Mouse (Mus musculus) neural tube, embryonic 12.5 days (tissue): Measurements from ENCODE around the gene Sit1. TPM values are rescaled to one million over a fixed set of nuclear protein-coding genes. Genes with fewer than 3 reads are reported as not detected.

Experiments
- ATAC-seq: fragments of 200-750 bp; cut with Nextera tagmentation; 2 replicates; pipeline ENCODE4 v1.8.0; 2017; ENCODE audit warnings: low read depth, mild to moderate bottlenecking, moderate TSS enrichment, moderate library complexity; ENCODE audit not compliant: low FRiP score
- H3K27ac ChIP-seq: fragments of 300-500 bp; sonication (generic); 2 replicates; pipeline ENCODE4 v1.5.1; 2016
- H3K27me3 ChIP-seq: fragments of 300-500 bp; sonication (generic); replicated peaks from 2 replicates; pipeline ENCODE4 v1.6.1; 2016; ENCODE audit warnings: mild to moderate bottlenecking
- H3K36me3 ChIP-seq: fragments of 300-500 bp; sonication (generic); 2 replicates; pipeline ENCODE4 v1.6.1; 2016; ENCODE audit warnings: mild to moderate bottlenecking
- H3K4me1 ChIP-seq: fragments of 300-500 bp; sonication (generic); 2 replicates; pipeline ENCODE4 v1.6.1; 2016
- H3K4me2 ChIP-seq: fragments of 300-500 bp; sonication (generic); replicated peaks from 2 replicates; pipeline ENCODE4 v1.6.1; 2016; ENCODE audit warnings: mild to moderate bottlenecking
- H3K4me3 ChIP-seq: fragments of 300-500 bp; sonication (generic); 2 replicates; pipeline ENCODE4 v1.5.1; 2016
- H3K9ac ChIP-seq: fragments of 300-500 bp; sonication (generic); 2 replicates; pipeline ENCODE4 v1.6.1; 2016; ENCODE audit warnings: mild to moderate bottlenecking
- H3K9me3 ChIP-seq: fragments of 300-500 bp; sonication (generic); 2 replicates; pipeline ENCODE4 v1.6.1; 2016; ENCODE audit warnings: mild to moderate bottlenecking
- WGBS: fragments of 180-500 bp; shearing (Covaris S2); methylation state at CpG from one replicate; pipeline ENCODE4 v1.1.7; 2016; 5-methylcytosine and 5-hydroxymethylcytosine counted together
- polyA plus RNA-seq: library from polyadenylated mRNA; unstranded; fragments of >200 nt; fragmentation: Nextera tagmentation; extraction: Ambion mirVana; gene quantifications from 2 replicates; pipeline ENCODE4 v1.2.1, GENCODE M21; 2016

The Sit1 gene
- polyA plus RNA-seq, 1 experiment from 2014 or later = not detected

- 78% methylated on average over 19 of the region's 19 CpGs for WGBS
- no peak overlapping the region for H3K27ac ChIP-seq
- no peaks in the 10 kb centered on the region for H3K36me3 ChIP-seq
- H3K27me3 ChIP-seq = peaks cover 26% of the 10 kb centered on the region
- no peak overlapping the region for H3K9ac ChIP-seq
- peaks cover 17% of the 10 kb centered on the region for H3K4me1 ChIP-seq
- H3K9me3 ChIP-seq = no peaks in the 10 kb centered on the region
- no peak for ATAC-seq
- no peak overlapping the region for H3K4me2 ChIP-seq
- no peak overlapping the region for H3K4me3 ChIP-seq
These were observed 28.3 kb upstream of the Sit1 start for GRCm38 (mm10) chr4:43511675-43512454.

DNA sequence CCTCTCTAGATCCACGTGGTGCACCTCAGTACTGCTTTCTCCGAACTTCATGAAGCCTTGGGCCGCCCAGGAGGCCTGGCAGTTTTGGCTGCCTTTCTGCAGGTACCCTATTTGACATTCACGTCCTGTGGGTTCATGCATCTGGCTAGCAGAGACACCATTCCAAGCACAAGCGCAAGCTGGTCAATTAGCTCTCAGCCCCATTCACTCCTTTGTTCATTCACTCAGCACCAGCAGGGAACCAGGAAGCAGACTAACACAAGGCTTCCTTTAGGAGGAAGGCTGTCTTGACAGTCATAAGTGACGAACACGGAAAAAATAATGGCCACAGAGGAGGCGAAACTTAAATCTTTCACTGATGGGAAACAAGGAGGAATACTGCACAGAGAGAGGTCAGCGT is 25.6 kb upstream of the Sit1 start:
- WGBS = 18% methylated on average over 9 of the region's 9 CpGs
- peak overlapping the region; percentile 59 for H3K4me2 ChIP-seq
- H3K9ac ChIP-seq = no peak overlapping the region
- H3K4me3 ChIP-seq = peak overlapping the region; percentile 23; the same call in 1 of the 2 replicates
- peaks cover 17% of the 10 kb centered on the region for H3K4me1 ChIP-seq
- no peak for ATAC-seq
- H3K9me3 ChIP-seq = no peaks in the 10 kb centered on the region
- no peaks in the 10 kb centered on the region for H3K36me3 ChIP-seq
- H3K27ac ChIP-seq = no peak overlapping the region
- H3K27me3 ChIP-seq = peaks cover 31% of the 10 kb centered on the region

- no peak overlapping the region for H3K27ac ChIP-seq
- peak overlapping the region; percentile 59 for H3K4me2 ChIP-seq
- no peaks in the 10 kb centered on the region for H3K36me3 ChIP-seq
- peak; percentile 37 for ATAC-seq
- 10% methylated on average over 13 of the region's 13 CpGs for WGBS
- peak overlapping the region; percentile 35; the same call in 1 of the 2 replicates for H3K9ac ChIP-seq
- H3K27me3 ChIP-seq = peaks cover 31% of the 10 kb centered on the region
- H3K9me3 ChIP-seq = no peaks in the 10 kb centered on the region
- peaks cover 17% of the 10 kb centered on the region for H3K4me1 ChIP-seq
- peak overlapping the region; percentile 23 for H3K4me3 ChIP-seq
These were observed 25.1 kb upstream of the Sit1 start for GRCm38 (mm10) chr4:43508666-43508997.

DNA sequence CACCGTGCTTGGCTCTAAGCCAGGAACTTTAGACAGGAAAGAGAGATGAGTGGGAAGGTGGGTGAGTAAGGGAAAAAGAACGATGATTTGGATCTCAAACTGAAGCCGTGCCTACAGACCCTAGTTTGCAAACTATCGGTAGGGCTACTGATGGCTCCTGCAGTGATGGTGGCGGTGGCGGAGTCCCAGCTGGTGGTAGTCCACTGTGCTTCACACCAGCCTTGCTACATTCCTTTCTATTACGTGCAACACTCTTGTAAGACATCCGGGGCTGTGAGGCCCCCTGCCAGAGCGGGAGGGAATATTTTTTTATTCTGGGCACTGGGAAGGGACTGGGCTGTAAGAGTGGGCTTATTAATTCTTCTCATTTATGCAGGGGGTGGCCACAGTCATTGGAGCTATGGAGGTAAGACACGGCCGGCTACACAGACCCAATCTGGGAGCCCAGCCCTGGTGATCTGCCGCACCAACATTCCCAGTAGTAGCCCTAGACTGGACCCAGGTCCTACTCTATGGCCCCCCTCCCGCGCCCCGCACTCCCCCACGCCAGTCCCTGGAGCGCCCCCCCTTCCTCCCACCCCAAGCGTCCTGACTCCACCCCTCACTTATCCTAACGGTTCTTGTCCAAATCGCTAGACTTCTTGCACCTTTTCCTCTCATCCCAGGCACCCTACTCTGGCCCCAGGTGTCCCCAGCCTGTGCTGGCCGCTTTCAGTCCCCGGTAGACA is 24.6 kb upstream of the Sit1 start:
- Histone ChIP-seq H3K9ac (peak overlapping the region; percentile 35; the same call in 1 of the 2 replicates), H3K27me3 (peaks cover 31% of the 10 kb centered on the region), H3K4me1 (peaks cover 17% of the 10 kb centered on the region), H3K36me3 (no peaks in the 10 kb centered on the region), H3K9me3 (no peaks in the 10 kb centered on the region), H3K4me3 (peak overlapping the region; percentile 23), H3K4me2 (peak overlapping the region; percentile 59), H3K27ac (no peak overlapping the region)
- WGBS = 10% methylated on average over 22 of the region's 22 CpGs
- ATAC-seq = no peak; the same call in 1 of the 2 replicates

GRCm38 (mm10) chr4:43506536-43507185 is 23.1 kb upstream of the Sit1 start, which contains the start of gene Car9:
Gene Car9 (plus strand): TSS chr4:43506966.
- 61% methylated on average over 9 of the region's 9 CpGs for WGBS
- Histone ChIP-seq H3K4me2 (peak within 1 kb of the TSS; percentile 59), H3K27ac (no peak within 1 kb of the TSS), H3K27me3 (peaks cover 36% of the 10 kb centered on the region), H3K4me3 (no peak within 1 kb of the TSS), H3K4me1 (peaks cover 17% of the 10 kb centered on the region), H3K9me3 (no peaks in the 10 kb centered on the region), H3K9ac (no peak within 1 kb of the TSS), H3K36me3 (no peaks in the 10 kb centered on the region)
- ATAC-seq = no peak

DNA sequence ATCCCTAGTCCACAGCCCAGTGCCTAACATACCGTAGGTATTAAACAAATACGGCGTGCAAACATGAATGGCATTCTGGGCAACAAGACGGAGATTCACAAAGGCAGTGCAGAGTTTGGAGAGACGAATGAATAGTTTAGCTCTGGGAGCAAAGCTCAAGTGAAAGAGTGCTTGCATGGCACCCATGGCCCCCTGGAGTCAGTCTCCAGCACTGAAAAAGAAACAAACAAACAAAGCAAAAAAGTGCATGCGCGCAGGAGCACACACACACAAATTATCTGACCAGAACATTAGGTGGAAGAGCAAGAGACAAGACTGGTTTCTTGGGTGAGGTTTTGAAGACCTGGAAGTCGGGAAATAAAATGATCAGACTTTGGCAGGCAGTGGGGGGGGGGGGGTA is 22.5 kb upstream of the Sit1 start:
- no peak for ATAC-seq
- H3K4me3 ChIP-seq = no peak overlapping the region
- no peak overlapping the region for H3K9ac ChIP-seq
- H3K36me3 ChIP-seq = no peaks in the 10 kb centered on the region
- no peaks in the 10 kb centered on the region for H3K9me3 ChIP-seq
- WGBS = 69% methylated on average over 8 of the region's 8 CpGs
- peaks cover 17% of the 10 kb centered on the region for H3K4me1 ChIP-seq
- H3K27ac ChIP-seq = no peak overlapping the region
- no peak overlapping the region for H3K4me2 ChIP-seq
- H3K27me3 ChIP-seq = peaks cover 36% of the 10 kb centered on the region

DNA sequence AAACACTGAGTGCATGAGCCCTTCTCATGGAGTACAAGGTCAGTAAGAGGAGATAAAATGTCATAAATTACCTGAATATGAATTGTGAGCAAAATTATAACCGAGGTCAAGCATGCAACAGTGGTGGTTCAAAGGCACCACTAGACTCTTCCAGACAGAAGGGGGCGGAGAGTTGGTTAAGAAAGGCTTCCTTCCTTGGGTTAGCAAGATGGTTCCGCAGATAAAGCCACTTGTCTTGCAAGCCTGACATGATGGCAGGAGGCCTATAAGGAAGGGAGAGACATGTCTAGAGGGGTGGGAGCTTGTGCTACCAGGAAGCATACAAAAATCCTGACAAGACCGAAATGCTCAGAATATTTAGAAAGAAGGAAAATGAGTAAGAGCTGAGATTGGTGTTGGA is 20.7 kb upstream of the Sit1 start:
- Histone ChIP-seq H3K9me3 (no peaks in the 10 kb centered on the region), H3K4me2 (no peak overlapping the region), H3K4me3 (no peak overlapping the region), H3K27ac (no peak overlapping the region), H3K9ac (no peak overlapping the region), H3K4me1 (peaks cover 16% of the 10 kb centered on the region), H3K36me3 (no peaks in the 10 kb centered on the region), H3K27me3 (peaks cover 34% of the 10 kb centered on the region)
- 86% methylated on average over 4 of the region's 4 CpGs for WGBS
- ATAC-seq = no peak

GRCm38 (mm10) chr4:43503506-43503905 is 20.0 kb upstream of the Sit1 start:
- ATAC-seq = no peak
- WGBS = 88% methylated on average over 6 of the region's 6 CpGs
- Histone ChIP-seq H3K4me1 (peaks cover 17% of the 10 kb centered on the region), H3K4me3 (no peak overlapping the region), H3K9me3 (no peaks in the 10 kb centered on the region), H3K27ac (no peak overlapping the region), H3K36me3 (no peaks in the 10 kb centered on the region), H3K9ac (no peak overlapping the region), H3K4me2 (no peak overlapping the region), H3K27me3 (peaks cover 26% of the 10 kb centered on the region)

- no peak for ATAC-seq
- Histone ChIP-seq H3K4me2 (no peak overlapping the region), H3K9ac (no peak overlapping the region), H3K27me3 (peaks cover 22% of the 10 kb centered on the region), H3K36me3 (no peaks in the 10 kb centered on the region), H3K4me3 (no peak overlapping the region), H3K27ac (no peak overlapping the region), H3K9me3 (no peaks in the 10 kb centered on the region), H3K4me1 (peaks cover 17% of the 10 kb centered on the region)
- 73% methylated on average over 2 of the region's 2 CpGs for WGBS
These were observed 19.5 kb upstream of the Sit1 start for GRCm38 (mm10) chr4:43503041-43503440.

GRCm38 (mm10) chr4:43499407-43500333 is 16.1 kb upstream of the Sit1 start, which contains the start of gene Arhgef39:
Gene Arhgef39 (minus strand): TSS chr4:43499695.
- Histone ChIP-seq H3K4me2 (peak within 1 kb of the TSS; percentile 80), H3K4me3 (peak within 1 kb of the TSS; percentile 57), H3K4me1 (peaks cover 28% of the 10 kb centered on the region), H3K27me3 (peaks cover 5% of the 10 kb centered on the region; the same call in 1 of the 2 replicates), H3K9ac (peak within 1 kb of the TSS; percentile 59), H3K9me3 (no peaks in the 10 kb centered on the region), H3K27ac (no peak within 1 kb of the TSS), H3K36me3 (peaks cover 11% of the 10 kb centered on the region; the same call in 1 of the 2 replicates)
- 7% methylated on average over 50 of the region's 50 CpGs for WGBS
- ATAC-seq = peak; percentile 88

GRCm38 (mm10) chr4:43498983-43499382 is 15.4 kb upstream of the Sit1 start:
- WGBS = 13% methylated on average over 8 of the region's 8 CpGs
- Histone ChIP-seq H3K9ac (peak overlapping the region; percentile 59), H3K9me3 (no peaks in the 10 kb centered on the region), H3K36me3 (peaks cover 11% of the 10 kb centered on the region; the same call in 1 of the 2 replicates), H3K4me1 (peaks cover 34% of the 10 kb centered on the region), H3K4me3 (peak overlapping the region; percentile 57), H3K4me2 (peak overlapping the region; percentile 80), H3K27ac (no peak overlapping the region), H3K27me3 (peaks cover 5% of the 10 kb centered on the region; the same call in 1 of the 2 replicates)
- ATAC-seq = peak; percentile 54; the same call in 1 of the 2 replicates
